In genomic region chr10:80928586-80929298, GRCm38 (mm10) we compare ENCODE assay signal across 8 mouse cellular contexts. TPM values are rescaled to one million over a fixed set of nuclear protein-coding genes. Genes with fewer than 3 reads are reported as not detected.
A peak's percentile ranks its signal among the peaks of the same experiment; 100 is the strongest.
DNase-seq lines count a peak whose midpoint lies in the region; ATAC-seq lines count a peak whose summit lies in the region.

No protein-coding gene starts in this region.

- H3K4me3 ChIP-seq in hindbrain, embryonic 12.5 days: peak overlapping the region; percentile 45

- peak; percentile 96 for DNase-seq in NIH3T3 (ENCODE audit: low read depth)
- DNase-seq in cerebellum, adult 9-11 months: peak; percentile 93
- peak; percentile 85 to 92 for DNase-seq in frontal cortex, postnatal 10 days (ENCODE audit: low spot score in 2 of 2)
- DNase-seq in layer of hippocampus, postnatal 25 days (ENCODE audit: extremely low spot score in 1 of 2, low spot score in 1 of 2): peak; percentile 89
- DNase-seq in lung, postnatal 14 days: peak; percentile 95
- peak; percentile 91 for DNase-seq in ovary, postnatal 36 days (ENCODE audit: low spot score)
- peak; percentile 92 for DNase-seq in thymus, postnatal 14 days

- H3K9me3 ChIP-seq in hindbrain, embryonic 12.5 days (replicated peaks): no peaks in the 10 kb centered on the region

- H3K36me3 ChIP-seq in hindbrain, embryonic 12.5 days: no peaks in the 10 kb centered on the region

- peak overlapping the region; percentile 68 for H3K9ac ChIP-seq in hindbrain, embryonic 12.5 days

- peak overlapping the region; percentile 75 for H3K27ac ChIP-seq in hindbrain, embryonic 12.5 days

- under 1% methylated on average over 47 of the region's 48 CpGs for WGBS in hindbrain, embryonic 12.5 days

- H3K4me2 ChIP-seq in hindbrain, embryonic 12.5 days (replicated peaks): peak overlapping the region; percentile 91

- ATAC-seq in hindbrain, embryonic 12.5 days (ENCODE audit: low FRiP score): peak; percentile 36

- H3K27me3 ChIP-seq in hindbrain, embryonic 12.5 days: peaks cover 36% of the 10 kb centered on the region

- peaks cover 46% of the 10 kb centered on the region for H3K4me1 ChIP-seq in hindbrain, embryonic 12.5 days

RNA-seq across cellular contexts. Expression of gene Gadd45b, which starts 1.1 kb away (rescaled TPM):
- polyA plus RNA-seq in hindbrain, embryonic 12.5 days (2016; fragmentation: Nextera tagmentation; extraction: Ambion mirVana): 11.8 and 15.8 TPM in 2 replicates
- total RNA-seq in layer of hippocampus, postnatal 25 days (2021): 10 to 100 TPM; 15.0 to 16.7 TPM

RNA-seq across cellular contexts. Expression of gene Lmnb2, which starts 10.7 kb away (rescaled TPM):
- 56.8 and 57.9 TPM in 2 replicates for polyA plus RNA-seq in hindbrain, embryonic 12.5 days (2016; fragmentation: Nextera tagmentation; extraction: Ambion mirVana)
- total RNA-seq in layer of hippocampus, postnatal 25 days (2021): 10 to 100 TPM; 17.5 to 19.6 TPM

RNA-seq across cellular contexts. Expression of gene Timm13, which starts 28.0 kb away (rescaled TPM):
- 271 and 305 TPM in 2 replicates for polyA plus RNA-seq in hindbrain, embryonic 12.5 days (2016; fragmentation: Nextera tagmentation; extraction: Ambion mirVana)
- total RNA-seq in layer of hippocampus, postnatal 25 days (2021): 100 to 1,000 TPM; 145 to 167 TPM

RNA-seq across cellular contexts. Expression of gene Tmprss9, which starts 57.1 kb away (rescaled TPM):
- polyA plus RNA-seq in hindbrain, embryonic 12.5 days (2016; fragmentation: Nextera tagmentation; extraction: Ambion mirVana): 0.08 TPM in 2 replicates
- total RNA-seq in layer of hippocampus, postnatal 25 days (2021): under 1 TPM; 0.40 to 0.62 TPM

Comparison
In these comparisons a context has a peak if more than half of its experiments do, and no peak if none do; other contexts are left out.
1. Peak in every context shown above with its lines: DNase-seq, ATAC-seq, H3K4me3 ChIP-seq and H3K27ac ChIP-seq.